Mouse (Mus musculus) thymus, postnatal 36 days (tissue): ENCODE results near the gene Efcab11.

Experiments used
- DNase-seq, 2 experiments: peaks; one replicate each; pipeline ENCODE4 v3.0.0; 2022; ENCODE audit warnings: mixed read lengths in 2 of 2

Gene Efcab11

DNA sequence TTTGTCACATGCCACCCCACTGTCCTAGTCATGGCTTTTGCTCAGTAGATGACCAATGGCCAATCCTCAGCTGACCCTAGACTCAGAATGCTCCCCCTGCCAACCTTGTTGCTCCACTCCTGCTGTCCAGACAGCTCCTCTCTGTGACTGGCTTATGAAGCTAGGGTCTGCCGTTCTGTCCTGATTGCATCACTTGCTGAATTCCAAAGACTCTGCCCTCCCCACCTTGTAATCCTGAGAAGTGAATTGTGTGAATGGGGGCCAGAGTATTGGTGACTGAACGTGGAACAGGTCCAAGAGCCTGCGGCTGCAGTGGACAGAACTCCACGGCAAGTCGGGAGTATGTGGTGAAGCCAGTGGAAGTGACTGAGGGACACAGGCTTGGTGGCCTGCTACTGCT, 145.0 kb downstream of the Efcab11 start:
- DNase-seq, result no peak

DNA sequence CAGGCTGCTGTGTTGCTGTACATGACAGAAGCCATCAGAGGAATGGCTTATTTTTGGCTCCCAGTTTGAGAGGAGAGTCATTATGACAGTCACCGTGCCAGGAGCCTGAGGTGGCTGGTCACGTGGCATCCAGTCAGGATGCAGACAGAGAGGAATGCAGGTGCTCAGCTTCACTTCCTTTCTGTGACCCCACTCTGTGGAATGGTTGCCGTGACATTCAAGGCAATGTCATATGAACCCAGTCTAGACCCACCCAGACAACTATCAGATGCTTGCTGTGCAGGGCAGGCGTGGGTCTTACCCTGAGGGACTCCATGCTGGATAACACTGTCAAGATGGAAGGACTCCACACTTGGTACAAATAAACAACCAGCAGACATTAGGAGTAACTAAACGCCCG, 146.0 kb downstream of the Efcab11 start:
- DNase-seq, result no peak

DNA sequence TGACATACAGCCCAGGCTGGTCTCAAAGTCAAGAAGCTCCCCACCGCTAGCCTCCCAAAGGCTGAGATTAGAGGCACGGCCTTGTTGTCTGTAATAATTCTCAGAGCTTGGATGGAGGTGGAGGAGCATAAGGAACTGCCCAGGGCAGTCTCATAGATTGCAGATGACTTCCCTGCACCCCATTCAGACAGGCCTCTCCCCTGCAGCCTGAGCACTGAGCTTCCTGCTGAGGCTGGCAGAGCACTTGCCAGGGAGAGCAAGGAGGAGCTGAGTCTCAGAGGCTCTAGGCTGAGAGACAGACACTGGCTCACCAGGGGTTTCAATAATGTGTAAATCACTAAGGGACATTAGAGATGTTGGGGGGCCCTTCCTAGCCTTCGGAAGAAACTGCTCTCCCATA, 147.3 kb downstream of the Efcab11 start:
- no peak for DNase-seq

DNA sequence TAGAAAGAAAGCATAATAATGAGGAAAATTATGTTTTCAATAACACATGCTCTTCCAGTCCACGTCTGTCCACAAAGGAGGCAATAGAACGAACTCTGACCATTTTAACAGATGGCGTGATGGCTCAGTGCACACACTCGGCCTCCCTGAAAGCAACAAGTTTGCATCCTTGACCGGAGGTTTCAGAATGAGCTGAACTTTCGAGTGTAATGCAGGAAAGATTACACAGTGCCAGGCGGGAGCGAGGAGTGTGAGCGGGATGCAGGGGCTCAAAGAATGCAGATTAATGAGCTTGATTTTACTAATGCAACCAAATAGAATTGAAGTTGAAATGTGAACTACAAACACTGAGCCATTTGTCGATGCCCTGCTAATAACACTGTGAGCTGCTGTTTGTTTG, 149.1 kb downstream of the Efcab11 start:
- DNase-seq, result no peak

DNA sequence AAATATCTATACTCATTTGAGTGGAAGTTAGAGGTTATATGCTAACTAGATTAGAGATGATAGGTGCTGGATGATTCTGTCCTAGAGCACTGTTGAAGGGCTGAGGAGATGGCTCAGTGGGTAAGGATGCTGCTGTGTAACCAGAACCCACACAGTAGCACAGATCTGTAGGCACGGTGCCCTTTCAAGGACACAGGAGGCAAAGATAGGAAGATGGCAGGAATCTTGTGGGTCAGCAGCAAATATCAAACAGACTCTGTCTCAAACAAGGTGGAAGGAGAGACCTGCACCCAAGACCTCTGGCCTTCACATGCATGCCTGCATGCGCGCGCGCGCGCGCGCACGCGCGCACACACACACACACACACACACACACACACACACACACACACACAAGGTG, 160.0 kb downstream of the Efcab11 start:
- DNase-seq, result no peak

DNA sequence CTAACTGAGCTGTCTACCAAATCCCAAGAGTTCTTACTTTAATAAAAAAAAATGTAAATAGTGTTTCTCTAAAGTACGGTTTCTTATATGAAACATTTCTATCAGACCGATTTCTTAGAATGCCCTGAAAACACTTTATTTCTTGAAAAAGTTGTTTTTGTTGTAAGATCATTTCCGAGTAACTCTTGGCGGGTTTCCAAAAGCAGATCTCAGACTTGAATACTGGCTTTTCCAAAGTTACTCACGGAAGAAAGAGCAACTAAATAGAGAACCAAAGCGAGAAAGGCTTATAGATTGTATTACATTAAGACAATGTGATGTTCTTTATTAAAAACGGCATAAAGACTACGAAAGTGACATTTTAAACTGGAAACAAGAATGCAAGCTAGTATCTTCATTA, 160.4 kb downstream of the Efcab11 start:
- DNase-seq, result no peak

DNA sequence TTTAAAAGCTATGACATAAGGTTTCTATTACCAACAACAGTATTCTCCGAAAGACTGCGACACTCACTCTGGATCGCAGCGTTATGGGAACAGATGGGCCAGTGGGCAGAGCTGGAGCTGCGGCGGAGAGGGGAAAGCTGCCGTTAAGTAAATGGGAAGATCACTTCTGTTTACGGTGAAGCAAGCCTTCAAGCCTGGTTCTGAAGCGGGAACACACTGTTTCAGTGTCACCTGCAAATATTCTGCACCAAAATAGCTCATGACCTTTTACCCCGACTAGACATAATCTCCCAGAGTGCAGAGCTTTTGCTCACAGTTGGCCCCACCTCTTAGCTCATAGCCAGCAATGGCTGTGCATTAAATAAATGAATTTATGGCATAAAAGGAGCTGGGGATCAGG, 162.9 kb downstream of the Efcab11 start:
- no peak for DNase-seq

DNA sequence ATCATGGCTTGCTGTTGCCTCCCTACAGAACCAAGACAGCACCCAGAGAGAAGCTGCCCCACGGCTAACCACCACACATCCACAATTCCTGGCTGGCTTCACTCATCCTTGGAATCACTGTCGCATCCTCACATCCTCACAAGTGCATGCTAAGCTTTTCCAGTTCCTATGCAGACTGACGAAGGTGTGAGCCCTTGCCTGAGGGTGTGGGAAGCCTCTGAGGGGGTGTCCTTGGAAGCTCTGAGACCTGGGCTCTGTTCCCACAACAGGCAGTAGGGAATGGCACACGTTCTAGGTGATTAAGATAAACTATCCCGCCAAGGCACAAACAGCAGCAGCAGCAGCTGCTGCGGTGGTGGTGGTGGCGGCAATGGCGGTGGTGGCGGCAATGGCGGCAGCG, 164.5 kb downstream of the Efcab11 start:
- DNase-seq, result no peak

DNA sequence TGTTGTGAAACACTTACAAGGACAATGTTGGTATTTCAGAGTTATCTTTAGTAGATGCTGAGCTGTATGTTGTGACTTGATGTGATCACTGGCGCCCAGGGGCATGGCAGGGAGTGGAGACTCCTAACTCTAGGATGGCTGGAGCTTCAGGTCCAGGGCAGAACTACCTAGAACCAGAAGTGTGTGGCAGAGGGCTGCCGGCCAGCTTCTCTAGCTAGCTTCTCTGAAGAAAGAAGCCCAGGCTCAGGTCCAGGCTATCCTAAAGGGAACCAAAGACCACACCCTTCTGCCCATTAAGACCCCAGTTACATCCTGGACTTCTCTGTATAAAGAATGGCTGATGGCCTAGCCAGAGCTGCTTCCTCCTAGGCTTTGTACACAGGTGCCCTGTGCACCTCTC, 166.1 kb downstream of the Efcab11 start:
- DNase-seq, result no peak

DNA sequence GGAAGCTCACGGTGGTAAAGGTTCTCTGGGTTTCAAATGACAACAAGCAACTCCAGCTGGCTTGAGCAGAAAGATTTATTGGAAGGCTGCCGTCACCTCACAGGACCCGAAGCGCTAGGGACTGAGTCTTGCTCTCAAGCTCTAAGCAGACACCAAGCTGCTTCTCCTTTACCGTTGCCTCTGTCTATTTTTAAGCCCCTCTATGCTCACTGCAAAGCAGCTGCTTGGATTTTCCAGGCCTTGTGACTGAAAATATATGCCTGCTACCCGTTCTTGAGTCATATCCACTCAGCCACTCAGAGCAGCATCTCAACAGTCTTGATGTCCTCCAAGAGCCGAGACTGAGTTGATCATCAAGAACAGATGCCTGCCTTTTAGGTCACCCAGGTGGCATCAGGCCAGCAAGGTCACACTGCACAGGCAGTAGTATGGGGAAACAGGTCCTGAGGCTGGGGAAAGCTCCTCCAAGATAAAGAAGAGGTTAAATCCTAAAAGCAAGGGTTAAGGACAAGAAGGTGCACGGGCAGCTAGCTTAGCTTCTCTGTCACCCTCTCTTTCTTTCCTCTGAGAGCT, 168.1 kb downstream of the Efcab11 start:
- DNase-seq, result no peak

DNA sequence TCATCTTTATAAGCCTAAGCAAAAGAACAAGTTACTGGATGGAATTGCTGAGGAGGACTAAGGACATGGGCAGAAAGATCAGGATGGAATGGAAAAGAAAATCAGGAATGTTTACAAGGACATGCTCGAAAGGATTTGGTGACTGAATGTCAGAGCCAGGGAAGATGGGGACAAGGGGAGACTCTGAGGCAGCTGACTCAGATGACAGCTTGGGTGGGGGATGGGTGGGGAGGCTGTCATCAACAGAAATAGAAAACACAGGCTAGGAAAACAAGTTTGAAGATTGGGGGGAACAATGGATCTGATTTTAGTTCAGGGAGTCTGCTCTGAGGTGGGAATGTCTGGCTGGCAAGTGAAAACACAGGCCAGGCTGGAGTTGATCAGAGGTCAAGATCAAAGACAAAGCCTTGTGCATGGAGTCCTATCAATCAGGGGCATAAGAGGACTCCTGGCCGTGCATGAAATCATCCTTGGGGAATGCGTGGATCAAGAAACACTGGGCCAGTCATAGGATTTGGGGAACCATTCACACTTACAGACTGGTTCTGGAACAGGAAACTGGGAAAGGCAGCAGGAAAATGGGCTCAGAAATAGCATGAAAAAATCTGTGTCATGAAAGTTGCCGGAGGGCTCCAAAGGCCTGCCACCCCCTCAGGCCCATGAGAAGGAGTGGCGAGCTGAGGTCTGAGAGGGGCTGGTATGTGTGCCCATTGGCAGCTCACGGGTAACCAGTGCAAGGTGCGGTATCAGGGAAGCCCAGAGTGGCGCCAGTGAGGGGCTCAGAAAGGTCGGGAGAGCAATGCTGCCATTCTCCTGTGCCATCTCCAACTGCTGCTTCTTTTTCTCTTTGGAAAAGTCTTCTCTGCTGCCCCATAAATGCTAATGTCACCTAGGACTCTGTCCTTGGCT, 168.9 kb downstream of the Efcab11 start:
- DNase-seq, result no peak

DNA sequence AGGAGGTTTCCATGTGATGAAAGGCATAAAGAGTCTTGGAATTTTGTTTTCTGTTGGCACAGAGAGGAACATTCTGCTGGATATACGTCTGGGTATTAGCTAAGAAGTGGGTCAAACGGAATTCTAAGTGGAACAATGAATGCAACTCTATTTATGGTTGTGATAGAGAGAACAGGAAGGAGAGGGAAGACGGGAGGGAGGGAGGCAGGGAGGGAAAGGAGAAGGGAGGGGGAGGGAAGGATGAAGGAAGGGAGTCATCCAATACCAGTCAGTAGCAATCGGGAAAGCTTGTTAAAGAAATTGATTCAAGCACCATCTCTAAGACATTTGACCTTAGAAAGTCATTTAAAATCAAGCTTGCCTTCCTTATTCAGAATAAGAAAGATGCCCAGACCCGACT, 172.0 kb downstream of the Efcab11 start:
- DNase-seq, result no peak

DNA sequence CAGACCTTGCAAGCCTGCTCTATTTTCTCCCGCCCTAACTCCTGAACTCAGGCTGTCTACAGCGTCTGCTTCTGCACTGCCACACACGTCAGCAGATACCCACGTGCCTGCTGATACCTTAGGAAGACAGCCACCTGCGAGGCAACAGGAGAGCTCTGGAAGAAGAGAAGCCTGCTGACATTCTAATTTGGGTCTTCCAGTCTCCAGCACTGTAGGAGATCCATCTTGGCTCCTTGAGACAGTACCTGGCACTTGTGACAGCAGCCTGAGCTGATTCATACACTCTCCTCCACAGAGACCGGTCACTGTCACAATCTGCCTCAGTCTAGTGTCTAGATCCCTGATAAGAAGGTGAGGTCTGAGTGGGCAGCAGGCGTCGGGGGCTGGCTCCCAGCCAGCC, 182.0 kb downstream of the Efcab11 start:
- no peak for DNase-seq

DNA sequence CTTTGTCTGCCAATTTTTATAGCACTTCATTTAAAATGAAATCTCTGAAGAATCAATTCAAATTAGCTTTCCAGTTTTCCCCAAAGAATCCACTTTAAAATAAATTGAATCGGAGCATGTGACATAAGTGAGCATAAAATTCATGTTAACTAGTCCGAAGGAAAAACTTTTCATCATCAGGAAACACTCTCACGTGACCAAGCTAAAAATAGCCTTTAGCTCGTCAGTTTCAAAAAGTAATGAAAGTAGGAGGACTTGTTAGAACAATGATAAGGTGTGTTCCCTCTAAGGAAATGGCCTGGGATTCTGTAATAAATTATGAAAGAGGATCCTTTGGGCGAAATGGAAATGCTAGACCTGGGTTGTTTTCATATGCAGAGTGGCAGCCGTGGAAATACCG, 183.9 kb downstream of the Efcab11 start:
- no peak for DNase-seq

DNA sequence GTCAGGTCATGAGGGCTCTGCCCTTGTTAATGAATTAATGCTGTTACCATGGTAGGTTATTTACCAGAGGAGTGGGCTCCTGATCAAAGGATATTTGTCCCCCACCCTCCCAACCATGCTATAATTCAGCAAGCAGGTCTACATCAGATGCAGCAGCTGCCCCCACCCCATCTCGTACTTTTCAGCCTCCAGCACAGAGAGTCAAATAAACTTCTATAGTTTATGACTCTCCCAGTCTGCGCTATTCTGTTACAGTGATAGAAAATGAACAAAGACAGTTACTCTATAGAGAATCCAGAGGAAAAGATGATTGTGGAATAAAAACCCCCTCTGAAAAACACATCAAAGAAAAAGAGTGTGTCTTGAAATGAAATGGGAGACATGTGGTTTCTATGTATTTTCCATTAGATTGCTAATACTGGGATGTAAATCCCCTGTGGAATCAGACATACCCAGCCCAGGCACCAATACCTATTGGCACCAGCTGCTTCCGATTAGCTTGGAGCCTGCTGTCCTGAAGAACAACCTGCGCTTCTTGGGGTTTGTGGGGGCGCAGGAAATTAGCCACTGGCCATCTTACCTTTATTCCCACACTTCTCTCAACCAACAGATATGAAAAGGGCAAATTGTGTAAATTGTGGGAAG, 184.7 kb downstream of the Efcab11 start:
- DNase-seq, result no peak

DNA sequence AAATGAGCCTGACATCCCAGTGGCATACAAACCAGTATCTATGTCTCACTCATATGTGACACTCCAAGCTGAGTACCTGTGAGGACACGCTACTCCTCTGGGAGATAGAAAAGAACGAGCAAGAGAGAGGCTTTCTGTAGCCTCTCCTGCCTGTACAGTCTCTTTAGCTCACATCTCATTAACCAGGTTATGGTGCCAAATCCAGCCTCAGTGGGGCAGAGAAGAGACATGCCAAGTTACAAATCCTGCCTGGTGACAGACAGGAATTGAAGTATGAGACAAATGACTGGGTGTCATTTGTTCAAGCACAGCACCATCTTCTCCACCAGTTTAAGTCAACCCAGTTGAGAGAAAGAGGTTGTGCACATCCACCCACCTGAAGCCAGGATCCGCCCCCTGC, 190.2 kb downstream of the Efcab11 start:
- DNase-seq, result no peak

DNA sequence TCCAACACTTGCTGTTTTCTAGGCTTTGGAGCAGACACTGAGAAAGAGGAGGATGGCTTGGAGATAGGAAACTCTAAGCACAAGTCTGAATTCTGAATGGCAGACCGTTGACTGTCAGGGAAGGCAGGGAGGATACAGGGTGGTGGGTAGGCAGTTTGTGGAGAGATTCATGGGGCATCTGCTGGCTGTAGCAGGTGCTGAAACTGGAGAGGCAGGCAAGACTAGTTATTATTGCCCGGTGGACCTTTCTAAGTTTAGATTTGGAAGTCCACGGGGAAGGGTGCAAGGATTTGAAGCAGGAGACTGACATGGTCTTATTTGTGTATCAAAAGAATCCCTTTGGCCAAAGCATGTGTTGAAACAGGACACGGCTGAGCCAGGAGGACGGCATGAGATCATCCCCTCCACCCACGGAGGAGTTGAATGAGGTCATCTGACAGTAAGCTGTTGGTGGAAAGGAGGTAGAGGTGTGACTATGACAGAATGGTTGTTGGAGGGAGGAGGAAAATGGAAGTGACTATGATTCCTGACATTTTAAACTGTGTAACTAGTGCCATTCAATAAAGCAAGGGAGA, 197.7 kb downstream of the Efcab11 start:
- DNase-seq, result no peak

DNA sequence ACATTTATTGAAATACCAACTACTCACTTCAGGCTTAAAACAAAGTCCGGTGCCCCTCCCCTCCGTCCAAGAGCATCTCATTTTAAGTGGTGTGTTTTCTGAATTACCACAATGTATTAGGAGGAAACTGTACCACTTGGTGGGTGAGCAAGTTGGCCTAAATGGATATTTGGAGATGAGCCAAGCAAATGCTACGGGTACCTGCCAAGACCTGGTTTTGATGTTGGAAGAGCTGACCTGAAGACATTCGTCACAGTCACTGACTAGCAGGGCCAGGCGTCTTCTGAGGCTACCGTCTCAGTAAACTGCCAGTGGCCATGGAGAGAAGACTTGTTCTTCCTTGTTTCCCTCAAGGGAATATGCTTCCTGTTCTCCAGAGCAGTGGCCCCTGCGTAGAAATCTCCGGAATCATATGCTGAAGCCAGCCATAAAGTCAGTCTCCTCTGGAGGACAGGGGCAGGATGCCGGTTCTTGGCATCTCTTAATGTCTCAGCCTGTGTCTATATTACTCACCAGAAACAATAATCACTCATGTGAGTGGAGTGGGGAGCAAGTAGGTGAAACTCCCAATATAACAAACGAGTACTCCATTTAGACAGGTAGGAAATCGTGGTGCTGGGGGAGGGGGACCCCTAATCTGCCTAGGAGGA, 198.7 kb downstream of the Efcab11 start:
- DNase-seq, result no peak

DNA sequence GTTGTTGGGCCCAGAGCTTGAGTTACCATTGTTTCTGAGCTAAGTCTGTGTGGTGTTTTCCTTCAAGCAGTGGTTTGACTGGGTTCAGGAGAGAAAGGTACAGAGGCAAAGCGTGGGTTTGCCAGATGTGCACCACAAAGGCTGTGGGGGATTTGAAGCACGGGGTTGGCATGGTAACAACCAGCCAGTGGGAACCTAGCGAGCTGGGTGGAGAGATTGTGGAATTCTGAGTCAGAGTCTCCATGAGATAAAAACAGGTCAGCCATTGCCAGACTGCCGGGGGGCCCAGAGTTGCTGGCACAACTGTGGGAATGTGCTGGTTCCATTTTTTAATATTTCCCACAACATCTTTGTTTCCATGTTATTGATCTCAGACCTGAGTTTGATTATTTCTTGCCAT, 202.6 kb downstream of the Efcab11 start:
- peak in 1 of 2 experiments; percentile 13 for DNase-seq

DNA sequence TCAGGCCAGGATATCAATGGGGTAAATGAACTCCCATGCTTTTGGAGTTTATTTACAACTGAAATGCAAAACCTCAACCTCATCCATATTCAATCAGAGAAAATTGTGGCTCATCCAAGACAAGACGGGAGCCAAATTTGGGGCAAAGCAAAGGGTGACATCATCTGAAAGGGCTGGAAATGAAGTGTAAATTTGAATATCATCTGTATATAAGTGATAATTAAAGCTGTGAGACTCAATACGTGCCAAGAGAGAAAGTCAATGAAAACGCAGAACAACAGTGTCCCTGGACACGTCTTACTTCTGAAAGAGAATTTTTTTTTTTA, 212.4 kb downstream of the Efcab11 start:
- no peak for DNase-seq

DNA sequence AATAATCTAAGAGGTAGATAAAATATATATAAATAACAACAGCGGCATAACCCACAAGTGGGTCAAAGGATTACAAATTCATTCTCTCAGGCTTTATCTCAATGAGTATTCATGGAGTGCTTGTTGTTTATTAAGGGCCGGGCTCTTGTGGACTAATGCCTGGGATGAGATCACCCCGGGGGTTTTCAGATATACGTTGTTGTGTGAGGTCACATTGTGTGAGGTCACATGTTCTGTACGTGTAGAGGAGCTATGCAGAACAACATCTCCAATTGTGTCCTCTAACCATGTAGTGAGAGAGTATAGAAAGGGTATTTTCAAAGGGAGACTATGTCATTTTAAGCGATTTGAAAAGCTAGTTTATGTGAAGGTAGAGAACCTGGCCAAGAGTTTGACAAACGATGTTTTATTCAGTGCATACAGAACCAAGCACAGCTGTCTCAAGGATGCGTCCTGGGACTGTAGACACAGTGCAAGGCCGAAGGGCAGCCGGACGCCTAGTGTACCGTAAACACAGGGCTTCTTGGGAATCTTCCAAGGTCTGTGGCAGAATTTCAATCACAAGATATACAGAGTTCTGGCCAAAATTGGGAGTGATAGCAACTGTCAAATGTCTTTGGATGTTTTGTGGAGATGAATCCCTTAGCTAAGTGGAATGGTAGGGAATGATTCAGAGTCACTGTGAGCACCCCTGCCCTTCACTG, 212.9 kb downstream of the Efcab11 start:
- no peak for DNase-seq

DNA sequence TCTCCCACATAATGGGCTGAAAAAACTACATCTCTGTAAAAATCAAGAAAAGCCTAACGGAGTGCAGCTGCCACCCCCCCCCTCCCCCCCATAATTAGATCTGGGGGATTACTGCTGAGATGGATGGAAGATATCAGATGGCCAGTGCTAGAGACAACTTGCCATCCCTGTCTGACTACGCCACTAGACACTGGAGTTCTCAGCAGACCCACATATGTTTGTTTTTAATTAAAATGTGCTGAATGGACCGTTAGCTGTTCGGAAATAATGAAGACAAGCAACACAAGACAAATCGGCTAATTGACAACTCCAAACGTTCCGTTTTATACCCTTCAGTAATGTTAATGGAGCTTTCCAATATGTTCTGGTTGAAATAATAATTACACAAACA, 213.5 kb downstream of the Efcab11 start:
- no peak for DNase-seq
